Mouse (Mus musculus) midbrain, embryonic 16.5 days (tissue): ENCODE measurements at regions not wholly inside any gene's neighbourhood (a gene's known extent, or its start where the extent isn't known, plus 50 kb on each side); places are given as distances from the start of the nearest gene placed in this dataset.
A peak's percentile ranks its signal among the peaks of the same experiment; 100 is the strongest.

Experiments used
- ATAC-seq: fragments of 200-750 bp; cut with Nextera tagmentation; 2 replicates; pipeline ENCODE4 v1.8.0; 2017; ENCODE audit warnings: moderate TSS enrichment
- H3K27ac ChIP-seq: fragments of 300-500 bp; sonication (generic); 2 replicates; pipeline ENCODE4 v1.5.1; 2014; ENCODE audit warnings: mild to moderate bottlenecking, low read length, mixed read lengths
- H3K27me3 ChIP-seq: fragments of 300-500 bp; sonication (generic); 2 replicates; pipeline ENCODE4 v1.6.1; 2014; ENCODE audit warnings: low read depth, low read length, mixed read lengths; ENCODE audit not compliant: control insufficient read depth, insufficient read depth
- H3K36me3 ChIP-seq: fragments of 300-500 bp; sonication (generic); 2 replicates; pipeline ENCODE4 v1.6.1; 2014; ENCODE audit warnings: mild to moderate bottlenecking, low read length, moderate library complexity, mixed read lengths; ENCODE audit not compliant: control insufficient read depth, insufficient read depth
- H3K4me1 ChIP-seq: fragments of 300-500 bp; sonication (generic); 2 replicates; pipeline ENCODE4 v1.6.1; 2014; ENCODE audit warnings: mild to moderate bottlenecking, low read length, mixed read lengths; ENCODE audit not compliant: control insufficient read depth, insufficient read depth
- H3K4me2 ChIP-seq: fragments of 300-500 bp; sonication (generic); 2 replicates; pipeline ENCODE4 v1.6.1; 2014; ENCODE audit warnings: mild to moderate bottlenecking, low read length, mixed read lengths
- H3K4me3 ChIP-seq: fragments of 300-500 bp; sonication (generic); 2 replicates; pipeline ENCODE4 v1.5.1; 2014; ENCODE audit warnings: low read depth, mild to moderate bottlenecking, low read length, moderate library complexity, mixed read lengths
- H3K9ac ChIP-seq: fragments of 300-500 bp; sonication (generic); 2 replicates; pipeline ENCODE4 v1.6.1; 2014; ENCODE audit warnings: low read depth, low read length, mixed read lengths
- H3K9me3 ChIP-seq: fragments of 300-500 bp; sonication (generic); replicated peaks from 2 replicates; pipeline ENCODE4 v1.6.1; 2014; ENCODE audit warnings: mild to moderate bottlenecking, low read length, mixed read lengths; ENCODE audit not compliant: control insufficient read depth, poor library complexity, severe bottlenecking
- WGBS: fragments of 180-500 bp; shearing (Covaris S2); extraction: QIAGEN DNeasy Blood & Tissue Kit; methylation state at CpG from one replicate; pipeline ENCODE4 v1.1.7; 2014; 5-methylcytosine and 5-hydroxymethylcytosine counted together

- H3K9ac ChIP-seq = no peak overlapping the region
- no peak overlapping the region for H3K4me3 ChIP-seq
- no peaks in the 10 kb centered on the region for H3K27me3 ChIP-seq
- H3K36me3 ChIP-seq = no peaks in the 10 kb centered on the region
- ATAC-seq = no peak
- H3K27ac ChIP-seq = no peak overlapping the region
- WGBS = 85% methylated on average over 4 of the region's 4 CpGs
- H3K9me3 ChIP-seq = no peaks in the 10 kb centered on the region
- no peak overlapping the region for H3K4me2 ChIP-seq
- no peaks in the 10 kb centered on the region for H3K4me1 ChIP-seq
Measured at GRCm38 (mm10) chr5:52027478-52027877, 162.8 kb downstream of the Dhx15 start.

DNA sequence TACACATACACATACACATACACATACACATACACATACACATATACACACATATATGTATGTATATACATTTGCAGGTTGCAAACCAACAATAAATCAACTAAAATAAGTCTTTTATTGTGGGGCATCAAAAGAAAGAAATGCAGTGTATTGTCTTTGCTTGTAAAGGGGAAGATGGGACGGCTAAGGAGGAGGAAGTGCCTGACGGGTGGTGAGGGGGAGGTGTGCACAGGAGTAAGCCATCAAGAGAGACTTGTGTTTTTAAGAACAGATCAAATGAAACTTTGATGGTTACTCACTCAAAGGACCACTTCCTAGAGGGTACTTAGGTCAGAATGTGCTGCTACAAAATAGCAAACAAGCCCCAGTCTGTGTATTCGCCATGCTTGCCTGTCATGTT is 164.2 kb downstream of the Dhx15 start:
- H3K9ac ChIP-seq = no peak overlapping the region
- no peak overlapping the region for H3K4me3 ChIP-seq
- H3K27me3 ChIP-seq = no peaks in the 10 kb centered on the region
- no peak for ATAC-seq
- no peaks in the 10 kb centered on the region for H3K4me1 ChIP-seq
- 64% methylated on average over 3 of the region's 3 CpGs for WGBS
- no peak overlapping the region for H3K27ac ChIP-seq
- no peaks in the 10 kb centered on the region for H3K36me3 ChIP-seq
- H3K9me3 ChIP-seq = no peaks in the 10 kb centered on the region
- no peak overlapping the region for H3K4me2 ChIP-seq

DNA sequence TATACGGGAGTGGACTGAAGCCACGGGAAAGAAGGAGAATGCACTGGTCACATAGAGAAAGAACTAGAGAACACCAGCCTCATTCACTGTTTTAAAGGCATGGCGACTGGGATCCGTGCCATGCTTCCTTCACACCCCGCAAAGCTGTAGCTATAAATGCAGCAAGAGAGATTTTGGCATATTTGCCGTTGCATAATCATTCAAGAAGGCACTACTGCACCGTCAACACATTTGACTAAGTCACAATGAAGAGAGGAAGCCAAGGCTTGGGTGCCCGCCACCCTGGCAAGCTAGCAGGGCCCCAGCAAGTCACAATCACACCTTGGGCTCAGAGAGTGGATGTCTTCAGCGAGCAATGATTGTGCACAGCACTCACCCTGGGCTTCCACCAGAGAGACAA is 167.1 kb downstream of the Dhx15 start:
- no peaks in the 10 kb centered on the region for H3K9me3 ChIP-seq
- WGBS = 75% methylated on average over 9 of the region's 9 CpGs
- no peak overlapping the region for H3K4me2 ChIP-seq
- H3K4me1 ChIP-seq = no peaks in the 10 kb centered on the region
- no peak overlapping the region for H3K9ac ChIP-seq
- peak; percentile 52; the same call in 1 of the 2 replicates for ATAC-seq
- no peak overlapping the region for H3K4me3 ChIP-seq
- no peak overlapping the region for H3K27ac ChIP-seq
- H3K36me3 ChIP-seq = no peaks in the 10 kb centered on the region
- no peaks in the 10 kb centered on the region for H3K27me3 ChIP-seq

DNA sequence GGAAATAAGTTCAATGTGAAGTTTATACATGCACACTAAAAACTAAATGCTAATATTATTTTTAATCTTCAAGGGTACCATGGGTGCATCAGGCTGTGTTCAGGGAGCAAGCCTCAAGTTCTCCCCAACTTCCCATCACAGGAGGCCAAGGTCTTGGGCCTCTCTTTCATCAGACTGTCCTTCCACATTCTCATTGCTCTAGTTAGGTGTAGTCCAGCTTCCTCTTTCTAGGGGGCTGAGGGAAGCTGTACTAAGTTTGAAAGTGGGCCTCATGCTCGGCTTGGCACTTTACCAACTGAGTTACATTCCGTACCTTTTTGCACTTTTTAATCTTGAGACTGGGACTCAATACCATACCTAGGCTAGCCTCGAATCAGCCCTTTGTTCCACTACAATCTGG is 173.3 kb downstream of the Dhx15 start:
- Histone ChIP-seq H3K36me3 (no peaks in the 10 kb centered on the region), H3K27ac (no peak overlapping the region), H3K27me3 (no peaks in the 10 kb centered on the region), H3K9ac (no peak overlapping the region), H3K4me1 (peaks cover 5% of the 10 kb centered on the region; the same call in 1 of the 2 replicates), H3K9me3 (no peaks in the 10 kb centered on the region), H3K4me2 (no peak overlapping the region), H3K4me3 (no peak overlapping the region)
- ATAC-seq = no peak
- WGBS = 94% methylated on average over 3 of the region's 3 CpGs

DNA sequence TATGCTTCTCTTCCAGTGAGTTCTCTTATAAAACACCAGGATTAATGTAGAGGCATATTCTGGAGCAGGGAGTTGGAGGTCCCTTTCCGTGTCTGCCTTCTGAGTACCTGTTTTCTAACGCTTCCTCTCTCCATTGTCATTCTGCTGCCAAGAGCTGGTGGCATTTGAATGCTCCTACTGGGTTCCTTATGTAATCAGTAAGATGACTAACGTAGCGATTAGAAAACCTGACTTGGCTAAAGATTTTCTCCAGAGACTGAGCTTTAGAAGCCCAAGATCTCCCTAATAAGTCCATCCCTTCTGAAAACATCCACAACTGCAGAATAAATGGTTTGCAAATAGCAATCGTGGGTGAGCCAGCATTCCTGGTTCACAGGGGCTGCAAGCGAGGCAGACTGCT is 174.5 kb downstream of the Dhx15 start:
- WGBS = 24% methylated on average over 6 of the region's 6 CpGs
- 0 out of 2 replicates have a peak overlapping the region, but pooled peaks have one; percentile 14 for H3K9ac ChIP-seq
- H3K9me3 ChIP-seq = no peaks in the 10 kb centered on the region
- no peaks in the 10 kb centered on the region for H3K36me3 ChIP-seq
- no peaks in the 10 kb centered on the region for H3K27me3 ChIP-seq
- H3K4me3 ChIP-seq = no peak overlapping the region
- no peak for ATAC-seq
- H3K27ac ChIP-seq = no peak overlapping the region
- peaks cover 5% of the 10 kb centered on the region; the same call in 1 of the 2 replicates for H3K4me1 ChIP-seq
- H3K4me2 ChIP-seq = no peak overlapping the region

DNA sequence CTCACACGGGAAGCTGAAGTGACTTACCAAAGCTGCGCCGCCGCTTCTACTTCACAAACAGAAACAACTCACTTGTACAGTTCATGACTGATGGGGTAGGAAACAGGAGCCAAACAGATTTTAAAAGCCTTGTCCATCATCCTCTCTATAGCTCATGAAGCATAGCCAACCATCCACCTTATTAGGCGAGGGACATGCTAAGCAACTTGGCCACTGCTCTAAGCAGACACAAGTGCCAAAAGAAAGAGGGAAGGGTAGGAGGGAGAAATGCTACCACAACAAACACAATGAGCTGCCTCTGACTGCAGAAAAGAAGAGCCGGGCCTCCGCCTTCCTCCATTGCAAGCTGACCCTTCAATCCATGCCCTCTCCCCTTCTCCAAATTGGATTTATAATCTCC is 179.9 kb downstream of the Dhx15 start:
- Histone ChIP-seq H3K36me3 (no peaks in the 10 kb centered on the region), H3K9ac (no peak overlapping the region), H3K4me3 (no peak overlapping the region), H3K4me2 (no peak overlapping the region), H3K4me1 (no peaks in the 10 kb centered on the region), H3K27me3 (no peaks in the 10 kb centered on the region), H3K27ac (no peak overlapping the region), H3K9me3 (no peaks in the 10 kb centered on the region)
- no peak for ATAC-seq
- WGBS = 79% methylated on average over 7 of the region's 7 CpGs

DNA sequence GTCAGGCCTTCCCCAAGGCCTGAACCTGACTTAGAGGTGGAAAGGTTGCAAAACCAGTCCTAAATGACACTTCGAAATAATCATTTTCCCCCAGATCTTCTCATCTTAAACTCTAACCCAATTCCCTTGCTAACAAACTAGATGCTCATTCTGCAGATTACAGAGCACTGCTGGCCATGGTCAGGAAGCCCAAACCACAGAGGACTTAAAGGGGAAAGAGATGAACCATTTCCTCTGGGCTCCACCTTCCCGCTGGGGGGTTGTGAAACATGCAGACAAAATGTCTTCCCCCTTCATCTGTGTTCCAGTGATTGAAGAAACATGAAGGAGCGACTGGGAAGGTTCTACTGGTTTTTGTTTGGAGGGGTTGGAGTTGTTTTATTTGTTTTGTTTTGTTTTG is 181.4 kb downstream of the Dhx15 start:
- Histone ChIP-seq H3K4me3 (no peak overlapping the region), H3K9ac (no peak overlapping the region), H3K4me2 (no peak overlapping the region), H3K9me3 (no peaks in the 10 kb centered on the region), H3K27ac (no peak overlapping the region), H3K36me3 (no peaks in the 10 kb centered on the region), H3K4me1 (no peaks in the 10 kb centered on the region), H3K27me3 (no peaks in the 10 kb centered on the region)
- ATAC-seq = no peak
- WGBS = 88% methylated on average over 3 of the region's 3 CpGs

DNA sequence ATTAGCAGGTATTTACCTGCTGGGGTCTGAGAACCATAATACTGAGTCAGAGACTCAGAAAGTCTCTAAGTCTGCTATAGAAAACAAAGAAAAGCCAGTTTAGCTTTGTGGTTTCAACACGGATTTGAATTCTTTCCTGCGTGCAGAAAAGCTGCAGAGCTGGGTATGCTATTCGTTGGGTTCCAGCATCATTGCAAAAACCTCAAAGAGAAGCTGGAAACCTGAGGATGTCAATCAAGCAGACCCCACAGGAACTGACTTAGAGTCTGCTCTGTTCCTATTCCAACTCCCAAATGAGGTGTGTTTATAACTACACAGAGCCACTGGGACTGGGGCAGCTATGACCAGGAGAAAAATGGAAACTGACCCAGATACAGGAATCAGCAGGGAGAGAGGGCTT is 183.5 kb downstream of the Dhx15 start:
- Histone ChIP-seq H3K27ac (no peak overlapping the region), H3K9ac (no peak overlapping the region), H3K4me2 (no peak overlapping the region), H3K4me1 (no peaks in the 10 kb centered on the region), H3K9me3 (no peaks in the 10 kb centered on the region), H3K27me3 (no peaks in the 10 kb centered on the region), H3K36me3 (no peaks in the 10 kb centered on the region), H3K4me3 (no peak overlapping the region)
- ATAC-seq = no peak
- 70% methylated on average over 3 of the region's 3 CpGs for whole genome bisulfite sequencing

DNA sequence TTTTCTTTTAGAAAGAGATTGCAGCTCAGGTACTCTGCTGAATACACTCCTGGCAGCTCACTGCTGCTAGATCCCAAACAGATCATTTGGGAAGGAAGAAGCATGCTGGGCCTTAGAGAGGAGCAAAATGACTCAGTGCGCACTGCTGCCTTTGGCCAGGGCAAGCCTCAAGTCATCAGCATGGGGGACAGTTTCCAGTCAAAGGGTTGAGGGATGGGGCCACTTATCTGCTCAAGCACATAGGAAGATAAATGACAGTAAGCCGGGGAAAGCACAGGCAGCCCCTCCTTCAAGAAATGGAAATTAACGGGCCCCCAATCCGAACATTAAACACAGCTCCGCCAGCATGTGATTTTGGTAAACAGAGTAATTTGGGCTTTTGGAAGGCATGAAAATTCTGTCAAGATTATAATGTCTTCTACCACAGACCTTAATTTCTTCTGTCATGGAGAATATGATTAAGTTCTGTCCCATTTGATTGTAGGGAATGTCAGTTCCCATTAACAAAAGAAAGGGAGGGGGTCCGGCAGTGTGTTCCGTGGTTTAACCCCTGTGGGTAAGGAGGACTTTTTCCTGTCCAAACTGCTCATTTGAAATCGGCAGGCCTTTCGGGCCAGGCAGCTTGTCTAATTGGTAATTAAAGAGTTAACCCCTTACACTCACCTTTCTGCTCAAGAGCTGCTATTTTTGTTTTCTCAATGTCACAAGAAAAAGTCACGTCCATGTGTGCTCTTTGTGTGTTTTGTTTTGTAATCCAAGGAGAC is 199.3 kb downstream of the Dhx15 start:
- Histone ChIP-seq H3K4me2 (peak overlapping the region; percentile 28), H3K9ac (no peak overlapping the region), H3K4me1 (peaks cover 9% of the 10 kb centered on the region), H3K27ac (no peak overlapping the region), H3K9me3 (no peaks in the 10 kb centered on the region), H3K36me3 (no peaks in the 10 kb centered on the region), H3K4me3 (no peak overlapping the region), H3K27me3 (no peaks in the 10 kb centered on the region)
- ATAC-seq = peak; percentile 44; the same call in 1 of the 2 replicates
- WGBS = 8% methylated on average over 10 of the region's 10 CpGs
